Mouse (Mus musculus): Measurements from ENCODE around the gene Gm42742.

The Gm42742 gene

GRCm38 (mm10) chr7:127020901-127021562, at the start of gene Gm42742, which contains the start of gene Prrt2:
Gm42742 (minus strand) TSS chr7:127021097.
Prrt2 (minus strand) TSS chr7:127021211.
- no peak for DNase-seq (ENCODE audit: low spot score)

GRCm38 (mm10) chr7:127066317-127066716, 45.4 kb upstream of the Gm42742 start:
- no peak for DNase-seq (ENCODE audit: low spot score)

- no peak for DNase-seq (ENCODE audit: low spot score)
Measured at GRCm38 (mm10) chr7:127065538-127065937, 44.6 kb upstream of the Gm42742 start.

- no peak for DNase-seq (ENCODE audit: low spot score)
Measured at GRCm38 (mm10) chr7:127055026-127055585, 34.2 kb upstream of the Gm42742 start.

GRCm38 (mm10) chr7:127041851-127042672, 21.2 kb upstream of the Gm42742 start, which contains the start of gene Kif22:
Kif22 (minus strand) TSS chr7:127042471.
- DNase-seq (ENCODE audit: low spot score): peak; percentile 78

- DNase-seq (ENCODE audit: low spot score): no peak
Measured at GRCm38 (mm10) chr7:127031244-127031643, 10.3 kb upstream of the Gm42742 start.

GRCm38 (mm10) chr7:127030172-127030571, 9.3 kb upstream of the Gm42742 start:
- DNase-seq (ENCODE audit: low spot score): no peak

GRCm38 (mm10) chr7:127027885-127028284, 7.0 kb upstream of the Gm42742 start:
- DNase-seq (ENCODE audit: low spot score): no peak

GRCm38 (mm10) chr7:127026984-127027726, 6.3 kb upstream of the Gm42742 start, which contains the start of gene Maz:
Maz (minus strand) TSS chr7:127027037.
- DNase-seq (ENCODE audit: low spot score): peak; percentile 98

GRCm38 (mm10) chr7:127026616-127026983, 5.7 kb upstream of the Gm42742 start:
- no peak for DNase-seq (ENCODE audit: low spot score)

- DNase-seq (ENCODE audit: low spot score): peak; percentile 66
Measured at GRCm38 (mm10) chr7:127026161-127026600, 5.3 kb upstream of the Gm42742 start.

- no peak for DNase-seq (ENCODE audit: low spot score)
Measured at GRCm38 (mm10) chr7:127025556-127026160, 4.8 kb upstream of the Gm42742 start.

- DNase-seq (ENCODE audit: low spot score): peak; percentile 75
Measured at GRCm38 (mm10) chr7:127024755-127025555, 4.1 kb upstream of the Gm42742 start.

- no peak for DNase-seq (ENCODE audit: low spot score)
Measured at GRCm38 (mm10) chr7:127023896-127024690, 3.2 kb upstream of the Gm42742 start.

- DNase-seq (ENCODE audit: low spot score): no peak
Measured at GRCm38 (mm10) chr7:127023272-127023691, 2.4 kb upstream of the Gm42742 start.

GRCm38 (mm10) chr7:127022528-127023271, 1.8 kb upstream of the Gm42742 start:
- DNase-seq (ENCODE audit: low spot score): no peak

GRCm38 (mm10) chr7:127021563-127022527, 948 bp upstream of the Gm42742 start:
- DNase-seq (ENCODE audit: low spot score): no peak

GRCm38 (mm10) chr7:127020491-127020890, 406 bp downstream of the Gm42742 start:
- no peak for DNase-seq (ENCODE audit: low spot score)

All from ovary, adult 18-20 months (tissue).